Mouse (Mus musculus): ENCODE results near the gene Cd8a.

- TF ChIP-seq POLR2A (IDR thresholded peaks at IDR 0.05; ENCODE audit: borderline replicate concordance, extremely low read depth, insufficient read depth, insufficient read length, poor library complexity, severe bottlenecking) (no peak), CTCF (IDR thresholded peaks at IDR 0.05; ENCODE audit: borderline replicate concordance, extremely low read depth, insufficient read depth, insufficient read length) (no peak)
Measured at GRCm38 (mm10) chr6:71357493-71357892, 15.7 kb upstream of the Cd8a start.

All from brain, embryonic 14.5 days (tissue).